Mouse (Mus musculus) Muller cell, postnatal 12 days (primary cell): ENCODE data around the gene Lamp1.

Experiments
- DNase-seq: peaks from one replicate; pipeline ENCODE4 v3.0.0-alpha.2; 2015; ENCODE audit errors: inconsistent ontology term

Gene Lamp1

DNA sequence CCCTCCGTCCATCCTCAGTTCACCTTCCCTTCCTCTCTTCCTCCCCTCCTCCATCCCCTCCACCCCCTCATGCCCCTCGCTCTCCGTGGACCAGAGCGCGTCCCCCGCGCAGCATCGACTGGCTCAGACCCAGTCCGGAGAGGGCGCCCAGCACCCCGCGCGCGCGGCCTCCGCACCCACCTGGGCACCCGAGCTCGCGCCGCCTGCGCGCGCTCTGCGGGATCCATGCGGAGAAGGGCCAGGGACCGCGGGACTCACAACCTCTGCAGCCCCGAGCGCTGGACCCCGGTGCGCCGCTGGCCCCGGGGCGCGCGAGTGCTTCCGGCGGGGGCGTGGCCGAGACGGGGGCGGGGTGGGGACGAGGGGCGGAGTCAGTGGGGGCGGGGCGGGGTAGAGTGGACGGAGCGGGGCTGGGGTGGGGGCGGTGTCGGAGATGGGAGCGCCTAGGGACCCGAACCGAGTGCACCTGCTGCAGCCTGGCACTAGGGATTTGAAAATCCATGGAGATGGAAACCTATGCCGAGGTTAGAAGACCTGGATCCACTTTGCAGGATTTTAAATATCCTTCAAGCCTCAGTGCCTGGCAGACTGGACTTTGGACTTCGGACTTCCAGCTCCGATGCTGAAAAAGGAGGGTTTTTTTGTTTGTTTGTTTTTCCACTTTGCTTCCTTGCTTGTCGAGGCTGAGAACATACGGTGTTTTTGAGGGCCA, 41.5 kb downstream of the Lamp1 start, which contains the start of gene Grtp1:
Gene Grtp1, minus strand, starts transcription at position 320 of the 712 bp plus-strand sequence.
- DNase-seq, result peak; percentile 66

DNA sequence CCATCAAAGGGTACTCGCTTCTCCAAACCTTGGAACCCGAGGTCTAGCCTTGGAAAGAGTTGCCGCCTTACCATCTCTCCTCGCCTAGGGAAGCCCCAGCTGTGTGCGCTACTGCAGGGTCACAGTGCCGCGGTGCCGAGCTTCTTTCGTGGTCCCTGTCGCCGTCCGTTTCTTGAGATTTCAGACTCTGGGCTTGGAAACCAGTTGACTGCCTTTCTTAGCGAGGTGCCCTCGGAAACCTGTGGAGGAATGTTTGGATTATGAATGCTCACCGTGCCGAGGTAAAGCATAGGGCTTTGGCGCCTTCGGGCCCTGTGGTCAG, 42.0 kb downstream of the Lamp1 start:
- no peak for DNase-seq

DNA sequence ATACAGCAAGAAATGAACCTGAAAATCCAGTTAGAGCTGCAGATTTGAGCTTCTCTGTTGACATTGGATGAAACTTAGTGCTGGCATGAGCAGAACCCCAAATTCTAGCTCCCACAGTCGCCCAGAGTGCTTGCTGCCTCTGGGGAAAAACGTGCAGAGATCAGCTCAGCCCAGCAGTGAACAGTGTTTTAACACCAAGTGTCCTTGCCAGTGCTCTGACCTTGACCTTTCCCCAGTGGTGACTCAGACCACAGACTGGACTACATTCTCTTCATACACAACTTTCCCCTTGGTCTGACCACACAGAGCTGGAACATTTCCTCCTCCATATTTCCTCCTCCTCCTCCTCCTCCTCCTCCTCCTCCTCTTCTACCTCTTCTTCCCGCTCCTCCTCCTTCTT, 43.1 kb downstream of the Lamp1 start:
- no peak for DNase-seq

DNA sequence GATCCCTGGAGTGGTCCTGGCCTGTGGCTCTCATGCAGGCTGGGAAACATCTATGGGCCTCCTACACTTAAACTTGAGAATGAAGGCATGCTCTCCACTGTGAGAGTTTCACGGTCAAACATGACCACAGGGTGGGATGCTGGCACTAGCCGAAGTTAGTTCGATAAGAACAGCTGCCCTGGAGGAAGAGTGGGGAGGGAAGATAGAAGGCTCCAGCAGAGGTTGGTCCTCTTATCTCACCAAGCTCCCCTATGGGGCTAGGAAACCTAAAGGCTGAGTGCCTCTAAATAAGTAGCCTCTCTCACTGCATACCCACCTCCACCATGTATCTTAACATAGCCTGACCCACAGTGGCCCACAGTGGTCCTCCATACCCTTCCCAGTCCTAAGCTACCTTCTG, 43.8 kb downstream of the Lamp1 start:
- no peak for DNase-seq

DNA sequence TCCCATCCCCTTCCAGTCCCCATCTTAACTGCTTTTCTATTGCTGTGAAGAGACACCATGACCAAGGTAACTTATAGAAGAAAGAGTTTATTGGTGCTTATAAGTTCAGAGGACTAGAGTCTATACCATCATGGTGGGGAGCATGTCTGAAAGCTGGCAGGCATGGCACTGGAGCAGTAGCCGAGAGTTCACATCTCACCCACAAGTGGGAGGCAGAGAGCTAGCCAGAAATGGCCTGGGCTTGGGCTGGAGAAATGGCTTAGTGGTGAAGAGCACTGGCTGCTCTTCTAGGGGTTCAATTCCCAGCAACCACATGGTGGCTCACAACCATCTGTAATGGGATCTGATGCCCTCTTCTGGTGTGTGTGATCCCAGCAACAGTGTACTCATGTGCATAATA, 44.5 kb downstream of the Lamp1 start:
- DNase-seq, result no peak

DNA sequence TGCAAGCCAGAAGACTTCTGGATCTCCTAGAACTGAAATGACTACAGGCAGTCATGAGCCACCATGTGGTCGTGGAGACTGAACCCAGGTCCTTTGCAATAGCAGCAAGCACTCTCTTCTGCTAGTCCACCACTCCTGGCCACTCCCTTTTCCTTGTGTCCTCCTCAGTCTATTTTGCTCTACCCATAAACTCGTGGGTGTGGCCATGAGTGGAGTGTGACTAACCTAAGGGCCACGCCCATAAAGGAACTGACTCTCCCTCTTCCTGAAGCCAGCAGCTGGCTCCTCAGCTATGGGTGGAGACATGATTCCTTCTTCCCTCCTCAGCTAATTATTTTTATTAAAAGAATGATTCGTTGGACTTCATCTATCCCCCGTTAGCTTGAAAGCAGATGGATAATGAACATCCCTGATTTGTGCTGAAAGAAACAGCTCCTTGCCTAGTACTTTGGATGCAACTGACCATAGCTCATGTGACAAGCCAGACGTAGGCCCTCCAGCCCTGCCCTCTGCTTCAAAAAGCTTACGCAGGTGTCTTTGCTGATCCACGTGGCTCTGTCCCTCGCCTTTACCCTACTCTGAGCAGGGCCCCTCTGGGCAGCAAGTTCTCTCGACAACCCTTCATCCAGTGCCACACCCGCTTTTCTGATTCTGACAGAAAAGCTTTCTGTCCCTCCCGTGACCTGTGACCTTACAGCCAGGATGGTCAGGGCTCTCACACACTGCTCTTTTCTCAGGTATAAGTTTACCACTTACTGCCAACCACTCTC, 45.6 kb downstream of the Lamp1 start:
- no peak for DNase-seq

DNA sequence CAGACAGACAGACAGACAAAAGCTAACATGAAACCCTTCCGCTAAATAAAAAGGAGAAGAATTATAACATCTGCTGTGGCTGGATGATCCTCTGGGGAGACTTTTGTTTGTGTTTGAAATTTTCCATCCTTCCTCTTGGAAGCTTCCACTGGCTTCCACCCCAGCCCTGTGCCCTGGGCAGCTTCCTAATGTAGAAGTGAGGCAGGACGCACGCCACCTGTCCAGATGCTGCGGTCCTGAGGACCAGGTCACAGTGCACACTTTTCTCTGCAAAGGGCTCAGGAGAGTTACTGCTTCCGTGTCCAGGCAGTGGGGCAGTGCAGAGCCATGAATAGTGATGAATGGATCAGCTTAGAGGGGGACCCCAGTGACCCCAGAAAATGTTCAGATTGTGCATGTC, 46.4 kb downstream of the Lamp1 start:
- DNase-seq, result no peak

DNA sequence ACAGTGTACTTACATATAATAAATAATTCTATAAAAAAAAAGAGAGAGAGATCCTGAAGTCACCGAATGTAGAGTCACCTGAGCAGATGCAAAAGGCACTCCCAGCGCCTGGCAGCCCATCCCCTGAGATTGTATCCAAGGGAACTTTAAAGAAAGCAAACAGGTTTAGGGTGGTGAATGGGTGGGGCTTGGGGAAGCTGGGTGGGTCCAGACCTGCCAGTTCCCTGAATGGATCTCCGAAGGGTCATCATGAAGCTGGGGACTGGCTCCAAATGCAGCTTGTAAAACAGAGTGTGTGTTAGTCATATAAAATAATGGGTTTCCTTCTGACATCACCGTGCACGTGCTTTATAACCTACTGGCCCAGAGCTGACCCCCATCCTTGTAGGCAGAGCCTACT, 47.3 kb downstream of the Lamp1 start:
- no peak for DNase-seq

DNA sequence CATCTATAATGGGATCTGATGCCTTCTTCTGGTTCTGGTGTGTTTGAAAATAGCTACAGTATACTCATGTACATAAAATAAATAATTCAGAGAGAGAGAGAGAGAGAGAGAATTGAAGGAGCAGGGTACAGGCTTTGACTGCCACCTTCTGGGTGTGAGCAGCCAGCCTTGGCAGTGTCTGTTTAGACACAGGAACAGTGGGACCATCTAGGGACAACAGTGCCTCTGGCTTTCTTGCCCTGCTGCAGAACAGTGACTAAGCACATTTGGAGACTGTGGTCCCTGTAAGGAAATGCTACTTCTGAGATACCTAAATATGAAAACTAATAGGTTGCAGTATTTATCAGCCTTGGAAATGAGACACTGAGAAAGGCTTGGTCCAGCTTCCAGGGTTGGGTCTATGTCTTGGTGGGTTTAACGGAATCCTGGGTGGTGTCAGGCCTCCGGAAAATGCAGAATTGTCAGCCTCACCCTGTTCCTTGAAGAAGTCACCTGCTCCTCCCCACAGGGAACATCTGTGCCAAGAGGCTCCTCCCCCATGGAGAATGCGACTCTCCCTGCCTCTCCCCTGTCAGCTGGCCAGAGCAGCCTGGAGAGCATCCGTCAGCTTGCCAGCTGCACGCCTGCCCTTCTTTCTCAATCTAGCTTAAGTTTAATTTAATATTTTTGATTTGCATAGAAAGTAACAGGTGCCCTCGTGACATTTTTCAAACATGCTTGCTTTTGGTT, 49.8 kb downstream of the Lamp1 start:
- no peak for DNase-seq

DNA sequence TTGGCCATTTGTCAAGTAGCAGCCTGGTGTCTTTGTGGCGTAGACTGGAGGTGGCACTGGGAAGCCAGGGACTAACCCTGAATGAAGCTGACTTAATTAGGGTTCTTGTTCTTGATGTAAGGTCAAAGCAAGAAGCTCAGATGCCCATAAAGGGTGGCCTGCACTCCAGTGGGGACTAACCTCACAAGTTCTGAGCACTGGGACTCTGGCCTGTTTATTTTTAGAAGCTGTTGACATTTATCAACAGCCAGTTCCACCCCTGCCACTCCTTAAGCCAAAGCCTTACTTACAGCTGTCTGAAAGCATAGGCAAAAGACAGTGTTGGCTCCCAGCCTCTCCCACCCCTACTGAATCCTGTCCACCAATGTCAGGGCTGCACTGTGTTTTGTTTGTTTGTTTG, 50.8 kb downstream of the Lamp1 start:
- no peak for DNase-seq

DNA sequence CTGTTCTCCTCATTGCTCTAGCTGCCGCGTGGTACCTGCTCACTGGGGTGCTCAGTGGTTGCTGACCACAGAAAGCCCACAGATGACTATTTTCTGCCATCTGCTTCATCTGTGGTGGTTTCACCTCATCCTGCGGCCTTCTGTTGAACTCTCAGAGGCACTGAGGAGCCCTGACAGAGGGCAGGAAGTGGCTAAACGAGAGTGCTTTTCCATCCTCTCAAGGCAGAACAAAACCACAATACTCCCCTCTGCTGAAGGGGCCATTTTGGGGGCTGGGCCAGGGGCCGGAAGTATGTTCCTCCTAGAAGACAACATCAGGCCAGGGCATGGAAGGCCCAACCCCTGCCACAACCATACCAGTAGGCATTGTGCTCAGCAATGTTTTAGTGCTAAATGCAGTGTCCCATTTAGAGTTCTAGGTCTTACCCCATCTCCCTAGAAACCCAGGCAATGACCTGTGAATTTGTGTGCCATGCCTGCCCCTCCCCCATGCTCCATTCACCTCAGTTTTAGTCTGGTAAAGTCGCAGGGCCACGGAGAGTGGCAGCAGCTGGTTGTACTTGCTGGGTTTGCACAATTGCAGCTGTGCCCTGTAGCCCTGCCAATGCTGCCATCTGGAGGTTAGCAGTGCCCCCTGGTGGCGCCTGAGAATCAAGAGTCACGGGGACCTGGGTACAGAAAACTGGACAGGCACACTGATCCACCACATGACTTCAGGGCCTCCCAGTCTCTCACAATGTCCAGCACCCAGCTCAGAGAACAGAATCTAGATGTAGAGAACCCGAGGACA, 54.7 kb downstream of the Lamp1 start:
- peak; percentile 80 for DNase-seq

DNA sequence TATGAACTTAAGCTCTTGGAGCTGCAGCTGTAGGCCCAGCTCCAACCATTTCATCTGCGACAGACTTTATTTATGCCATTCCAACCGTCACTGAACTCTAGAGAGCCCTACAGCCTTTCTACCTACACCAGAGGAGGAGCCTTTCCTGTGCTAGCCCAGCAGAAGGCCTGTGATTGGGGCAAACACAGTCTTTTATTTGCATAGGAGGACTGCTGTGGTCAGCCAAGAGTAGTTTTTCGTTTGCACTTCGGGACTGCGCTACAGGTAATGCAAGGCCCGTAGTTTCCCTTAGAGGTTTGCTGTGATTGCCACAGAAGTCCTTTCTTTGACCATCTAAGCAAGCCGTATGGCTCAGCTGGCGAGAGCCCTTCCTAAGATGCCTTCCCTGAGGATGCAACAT, 57.4 kb downstream of the Lamp1 start:
- DNase-seq, result no peak

DNA sequence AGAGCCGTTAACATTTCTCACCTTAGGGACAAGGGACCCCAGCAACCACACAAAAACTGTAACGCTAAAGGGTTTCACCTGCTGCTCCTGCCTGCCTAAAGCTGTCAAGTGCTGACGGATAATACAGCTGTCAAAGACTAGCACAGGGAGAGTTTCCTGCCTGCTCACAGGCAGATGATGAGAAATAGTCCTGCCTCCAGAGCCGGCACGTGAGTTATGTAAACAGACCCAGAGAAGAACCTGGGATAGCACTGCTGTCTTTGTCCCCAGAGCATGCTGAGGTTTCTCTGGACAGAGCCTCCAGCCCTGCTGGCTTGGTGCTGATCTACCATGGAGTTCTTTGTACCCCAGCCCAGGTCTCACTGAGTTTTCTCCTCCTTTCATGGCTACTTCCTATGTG, 58.1 kb downstream of the Lamp1 start:
- no peak for DNase-seq

DNA sequence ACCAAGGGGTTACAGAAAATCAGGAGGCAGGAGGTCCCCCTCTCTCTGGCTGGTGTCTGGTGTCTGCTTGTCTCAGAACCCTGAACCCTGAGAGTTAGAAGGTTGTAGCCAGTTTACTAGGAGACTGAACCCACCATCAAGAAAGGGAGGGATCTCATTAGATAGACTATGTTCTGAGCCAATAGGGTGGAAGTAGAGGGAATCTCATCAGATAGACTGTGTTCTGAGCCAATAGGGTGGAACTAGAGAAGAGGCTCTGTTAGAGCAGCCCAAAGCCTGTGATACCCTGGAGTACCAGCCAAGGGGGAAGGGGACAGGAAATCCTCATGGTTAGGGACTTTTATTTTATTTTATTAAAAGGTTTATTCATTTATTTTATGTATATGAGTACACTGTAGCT, 59.0 kb downstream of the Lamp1 start:
- no peak for DNase-seq

DNA sequence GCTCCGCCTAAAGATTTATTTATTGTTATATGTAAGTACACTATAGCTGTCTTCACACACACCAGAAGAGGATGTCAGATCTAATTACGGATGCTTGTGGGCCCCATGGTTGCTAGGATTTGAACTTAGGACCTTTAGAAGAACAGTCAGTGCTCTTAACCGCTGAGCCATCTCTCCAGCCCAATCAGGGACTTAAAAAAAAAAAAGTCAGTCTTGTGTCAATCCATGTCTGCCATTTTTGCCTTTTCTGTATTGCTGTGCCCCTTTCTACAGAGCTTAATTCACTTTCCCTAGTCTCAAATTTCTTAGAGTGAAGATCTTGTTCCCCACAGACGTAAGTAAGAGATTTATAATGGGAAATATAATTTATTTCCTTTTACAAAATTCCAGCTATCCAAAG, 59.5 kb downstream of the Lamp1 start:
- DNase-seq, result no peak

DNA sequence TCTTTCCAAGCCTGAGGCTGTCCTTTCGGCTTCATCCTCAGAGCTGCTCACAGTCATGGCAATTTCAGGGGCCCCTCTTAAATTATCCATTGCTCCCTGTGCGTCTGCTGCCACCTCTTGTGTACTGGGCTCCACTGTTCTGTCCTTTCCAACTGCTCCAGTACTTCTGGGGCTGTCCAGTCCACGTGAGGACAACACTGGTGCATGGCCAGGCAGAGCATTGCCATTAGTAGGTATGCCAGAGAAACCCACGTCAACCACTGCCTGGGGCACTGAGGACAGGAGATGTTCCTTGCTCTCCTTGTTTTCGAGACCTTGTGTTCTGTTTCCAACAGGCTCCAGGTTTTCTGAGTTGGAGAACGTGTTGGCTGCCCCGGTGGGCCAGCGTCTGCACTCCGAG, 65.5 kb downstream of the Lamp1 start:
- no peak for DNase-seq
